Mouse (Mus musculus) bone marrow macrophage, adult 2 months (primary cell): Measurements from ENCODE around the gene Antxr1.

Experiments
- CTCF ChIP-seq: IDR thresholded peaks from 2 replicates; pipeline ENCODE4 v1.5.1; 2012; ENCODE audit warnings: low read depth, mild to moderate bottlenecking, low read length, moderate library complexity
- POLR2A ChIP-seq: IDR thresholded peaks from 2 replicates; pipeline ENCODE4 v1.6.1; 2012; ENCODE audit warnings: mild to moderate bottlenecking, low read depth, low read length, borderline replicate concordance

DNA sequence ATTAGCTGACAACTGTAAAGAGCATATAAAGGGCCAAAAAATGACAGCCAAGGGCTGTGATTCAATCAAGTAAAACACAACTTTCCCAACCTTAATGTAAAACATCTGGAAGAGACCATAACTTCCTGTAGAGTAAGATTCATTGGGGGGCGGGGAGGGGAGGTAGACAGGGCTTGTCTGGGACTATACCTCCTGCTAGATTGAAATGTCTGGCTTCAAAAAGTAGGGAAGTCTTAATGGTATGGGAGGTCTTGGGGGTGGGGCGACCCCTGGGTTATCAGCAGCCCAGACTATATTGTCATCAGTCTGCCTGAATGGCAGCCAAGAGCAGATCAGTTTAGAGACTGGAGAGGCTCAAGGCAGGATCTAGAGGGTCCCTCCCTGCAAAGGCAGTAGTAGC lies 63.4 kb downstream of the Antxr1 start:
- TF ChIP-seq CTCF (no peak), POLR2A (no peak)
